Mouse (Mus musculus) midbrain, embryonic 10.5 days (tissue): ENCODE measurements around the gene Tmem178. TPM values are rescaled to one million over a fixed set of nuclear protein-coding genes. Genes with fewer than 3 reads are reported as not detected.

Source experiments
- DNase-seq: peaks from one replicate; pipeline ENCODE4 v3.0.0-alpha.2; 2017; ENCODE audit warnings: low spot score
- H3K27ac ChIP-seq: fragments of 300-500 bp; sonication (generic); replicated peaks from 2 replicates; pipeline ENCODE4 v1.5.1; 2016; ENCODE audit warnings: mild to moderate bottlenecking
- H3K27me3 ChIP-seq: fragments of 300-500 bp; sonication (generic); 2 replicates; pipeline ENCODE4 v1.6.1; 2016; ENCODE audit warnings: low read depth, mild to moderate bottlenecking; ENCODE audit not compliant: poor library complexity, severe bottlenecking
- H3K36me3 ChIP-seq: fragments of 300-500 bp; sonication (generic); 2 replicates; pipeline ENCODE4 v1.6.1; 2016; ENCODE audit warnings: mild to moderate bottlenecking, moderate library complexity
- H3K4me1 ChIP-seq: fragments of 300-500 bp; sonication (generic); 2 replicates; pipeline ENCODE4 v1.6.1; 2016
- H3K4me3 ChIP-seq: fragments of 300-500 bp; sonication (generic); 2 replicates; pipeline ENCODE4 v1.5.1; 2016; ENCODE audit warnings: mild to moderate bottlenecking, moderate library complexity
- H3K9me3 ChIP-seq: fragments of 300-500 bp; sonication (generic); replicated peaks from 2 replicates; pipeline ENCODE4 v1.6.1; 2016; ENCODE audit warnings: mild to moderate bottlenecking
- WGBS: fragments of 180-500 bp; shearing (Covaris S2); methylation state at CpG from one replicate; pipeline ENCODE4 v1.1.7; 2016; 5-methylcytosine and 5-hydroxymethylcytosine counted together
- polyA plus RNA-seq: library from polyadenylated mRNA; unstranded; fragments of >200 nt; fragmentation: Nextera tagmentation; extraction: Ambion mirVana; gene quantifications from 2 replicates; pipeline ENCODE4 v1.2.1, GENCODE M21; 2016

Gene Tmem178
- polyA plus RNA-seq, 1 experiment from 2014 or later, result 6.4 TPM

- no peak for DNase-seq
- Histone ChIP-seq H3K36me3 (no peaks in the 10 kb centered on the region), H3K9me3 (no peaks in the 10 kb centered on the region), H3K27me3 (no peaks in the 10 kb centered on the region), H3K4me1 (peaks cover 21% of the 10 kb centered on the region), H3K27ac (no peak overlapping the region), H3K4me3 (no peak overlapping the region)
- 83% methylated on average over 18 of the region's 18 CpGs for WGBS
Observed at GRCm38 (mm10) chr17:81010844-81011685, 66.6 kb downstream of the Tmem178 start.

GRCm38 (mm10) chr17:81015814-81016447 is 71.5 kb downstream of the Tmem178 start:
- H3K4me1 ChIP-seq, result peaks cover 13% of the 10 kb centered on the region; the same call in 1 of the 2 replicates
- H3K27ac ChIP-seq, result no peak overlapping the region
- H3K27me3 ChIP-seq, result no peaks in the 10 kb centered on the region
- no peak overlapping the region for H3K4me3 ChIP-seq
- DNase-seq, result peak; percentile 41
- WGBS, result 53% methylated on average over 4 of the region's 4 CpGs
- no peaks in the 10 kb centered on the region for H3K9me3 ChIP-seq
- no peaks in the 10 kb centered on the region for H3K36me3 ChIP-seq

GRCm38 (mm10) chr17:81017132-81017531 is 72.7 kb downstream of the Tmem178 start:
- DNase-seq, result no peak
- 53% methylated on average over 1 of the region's 1 CpGs for WGBS
- Histone ChIP-seq H3K9me3 (no peaks in the 10 kb centered on the region), H3K4me1 (peaks cover 8% of the 10 kb centered on the region; the same call in 1 of the 2 replicates), H3K36me3 (no peaks in the 10 kb centered on the region), H3K27ac (no peak overlapping the region), H3K4me3 (no peak overlapping the region), H3K27me3 (no peaks in the 10 kb centered on the region)

- Histone ChIP-seq H3K36me3 (peaks cover 66% of the 10 kb centered on the region), H3K4me1 (no peaks in the 10 kb centered on the region), H3K4me3 (no peak overlapping the region), H3K27me3 (no peaks in the 10 kb centered on the region), H3K27ac (0 out of 2 replicates have a peak overlapping the region, but pooled peaks have one; percentile 42), H3K9me3 (no peaks in the 10 kb centered on the region)
- 94% methylated on average over 6 of the region's 6 CpGs for WGBS
- no peak for DNase-seq
Observed at GRCm38 (mm10) chr17:81027331-81027730, 82.9 kb downstream of the Tmem178 start.

GRCm38 (mm10) chr17:81031830-81032442 is 87.5 kb downstream of the Tmem178 start:
- no peaks in the 10 kb centered on the region for H3K9me3 ChIP-seq
- H3K4me3 ChIP-seq, result no peak overlapping the region
- no peak for DNase-seq
- H3K36me3 ChIP-seq, result peaks cover 63% of the 10 kb centered on the region
- no peaks in the 10 kb centered on the region for H3K27me3 ChIP-seq
- 96% methylated on average over 3 of the region's 3 CpGs for WGBS
- H3K27ac ChIP-seq, result no peak overlapping the region
- H3K4me1 ChIP-seq, result no peaks in the 10 kb centered on the region

- no peaks in the 10 kb centered on the region for H3K27me3 ChIP-seq
- no peaks in the 10 kb centered on the region for H3K4me1 ChIP-seq
- H3K27ac ChIP-seq, result no peak overlapping the region
- 82% methylated on average over 2 of the region's 2 CpGs for WGBS
- H3K36me3 ChIP-seq, result peaks cover 69% of the 10 kb centered on the region
- no peak overlapping the region for H3K4me3 ChIP-seq
- H3K9me3 ChIP-seq, result no peaks in the 10 kb centered on the region
- no peak for DNase-seq
Observed at GRCm38 (mm10) chr17:81032957-81033356, 88.5 kb downstream of the Tmem178 start.

- 90% methylated on average over 5 of the region's 5 CpGs for WGBS
- peaks cover 76% of the 10 kb centered on the region for H3K36me3 ChIP-seq
Observed at GRCm38 (mm10) chr17:81035354-81035753, 90.9 kb downstream of the Tmem178 start.

GRCm38 (mm10) chr17:81038707-81039408 is 94.4 kb downstream of the Tmem178 start:
- Histone ChIP-seq H3K36me3 (peaks cover 84% of the 10 kb centered on the region), H3K4me3 (no peak overlapping the region), H3K27ac (no peak overlapping the region), H3K9me3 (no peaks in the 10 kb centered on the region), H3K27me3 (no peaks in the 10 kb centered on the region), H3K4me1 (no peaks in the 10 kb centered on the region)
- no peak for DNase-seq
- WGBS, result 91% methylated on average over 2 of the region's 2 CpGs

More at GRCm38 (mm10) chr17:81035354-81035753, 90.9 kb downstream of the Tmem178 start:
- H3K4me1 ChIP-seq, result no peaks in the 10 kb centered on the region
- no peaks in the 10 kb centered on the region for H3K9me3 ChIP-seq
- H3K27ac ChIP-seq, result no peak overlapping the region
- DNase-seq, result no peak
- H3K27me3 ChIP-seq, result no peaks in the 10 kb centered on the region
- no peak overlapping the region for H3K4me3 ChIP-seq

GRCm38 (mm10) chr17:81041662-81042061 is 97.2 kb downstream of the Tmem178 start:
- WGBS, result 95% methylated on average over 2 of the region's 2 CpGs
- no peak overlapping the region for H3K27ac ChIP-seq
- no peaks in the 10 kb centered on the region for H3K9me3 ChIP-seq
- H3K4me1 ChIP-seq, result no peaks in the 10 kb centered on the region
- no peaks in the 10 kb centered on the region for H3K27me3 ChIP-seq
- no peak overlapping the region for H3K4me3 ChIP-seq
- DNase-seq, result no peak
- H3K36me3 ChIP-seq, result peaks cover 75% of the 10 kb centered on the region

- Histone ChIP-seq H3K27me3 (no peaks in the 10 kb centered on the region), H3K4me3 (no peak overlapping the region), H3K4me1 (no peaks in the 10 kb centered on the region), H3K27ac (no peak overlapping the region), H3K36me3 (peaks cover 60% of the 10 kb centered on the region), H3K9me3 (no peaks in the 10 kb centered on the region)
- 93% methylated on average over 3 of the region's 3 CpGs for WGBS
- DNase-seq, result no peak
Observed at GRCm38 (mm10) chr17:81044356-81044755, 99.9 kb downstream of the Tmem178 start.

- WGBS, result 95% methylated on average over 6 of the region's 6 CpGs
- H3K9me3 ChIP-seq, result no peaks in the 10 kb centered on the region
- no peak overlapping the region for H3K27ac ChIP-seq
- H3K27me3 ChIP-seq, result no peaks in the 10 kb centered on the region
- DNase-seq, result no peak
- no peak overlapping the region for H3K4me3 ChIP-seq
- no peaks in the 10 kb centered on the region for H3K4me1 ChIP-seq
- H3K36me3 ChIP-seq, result peaks cover 56% of the 10 kb centered on the region
Observed at GRCm38 (mm10) chr17:81045115-81045514, 100.7 kb downstream of the Tmem178 start.

- Histone ChIP-seq H3K4me3 (no peak overlapping the region), H3K4me1 (no peaks in the 10 kb centered on the region), H3K36me3 (peaks cover 57% of the 10 kb centered on the region)
Observed at GRCm38 (mm10) chr17:81045525-81046150, 101.2 kb downstream of the Tmem178 start.

More at GRCm38 (mm10) chr17:81045525-81046150, 101.2 kb downstream of the Tmem178 start:
- DNase-seq, result no peak
- Histone ChIP-seq H3K27me3 (no peaks in the 10 kb centered on the region), H3K9me3 (no peaks in the 10 kb centered on the region), H3K27ac (no peak overlapping the region)
- 92% methylated on average over 9 of the region's 9 CpGs for WGBS
